Mouse (Mus musculus) CH12.LX (cell line): ENCODE data around the gene Nsd2.

Source experiments
- CTCF ChIP-seq, 2 experiments: IDR thresholded peaks in 1 of 2; conservative IDR thresholded peaks in 1 of 2; 2 replicates each; pipeline ENCODE4 v1.5.1; 2011 to 2012; ENCODE audit warnings: low read depth in 2 of 2, low read length in 2 of 2, improper control_type of control experiment in 1 of 2, inconsistent platforms in 1 of 2, mild to moderate bottlenecking in 1 of 2, moderate library complexity in 1 of 2
- HCFC1 ChIP-seq: IDR thresholded peaks from 2 replicates; pipeline ENCODE4 v1.6.1; 2012; ENCODE audit warnings: low read depth, mild to moderate bottlenecking, inconsistent platforms, low read length, improper control_type of control experiment
- MXI1 ChIP-seq: IDR thresholded peaks from 2 replicates; pipeline ENCODE4 v1.6.1; 2011; ENCODE audit warnings: mild to moderate bottlenecking, low read depth, low read length, improper control_type of control experiment
- POLR2A ChIP-seq: IDR thresholded peaks from 2 replicates; pipeline ENCODE4 v1.6.1; 2011; ENCODE audit warnings: low read depth, mild to moderate bottlenecking, improper control_type of control experiment, low read length
- SIN3A ChIP-seq: IDR thresholded peaks from 2 replicates; pipeline ENCODE4 v1.6.1; 2012; ENCODE audit warnings: low read length, improper control_type of control experiment, inconsistent platforms
- TCF12 ChIP-seq: IDR thresholded peaks from 2 replicates; pipeline ENCODE4 v1.6.1; 2014; ENCODE audit warnings: low read depth, mild to moderate bottlenecking, inconsistent platforms, low read length, improper control_type of control experiment
- USF2 ChIP-seq: conservative IDR thresholded peaks from 2 replicates; pipeline ENCODE4 v1.6.1; 2011; ENCODE audit warnings: low read depth, low read length, improper control_type of control experiment
- ZKSCAN1 ChIP-seq: IDR thresholded peaks from 2 replicates; pipeline ENCODE4 v1.6.1; 2012; ENCODE audit warnings: low read depth, inconsistent platforms, low read length, improper control_type of control experiment, borderline replicate concordance
- ZNF384 ChIP-seq: IDR thresholded peaks from 2 replicates; pipeline ENCODE4 v1.6.1; 2012; ENCODE audit warnings: low read depth, low read length, improper control_type of control experiment, inconsistent platforms

DNA sequence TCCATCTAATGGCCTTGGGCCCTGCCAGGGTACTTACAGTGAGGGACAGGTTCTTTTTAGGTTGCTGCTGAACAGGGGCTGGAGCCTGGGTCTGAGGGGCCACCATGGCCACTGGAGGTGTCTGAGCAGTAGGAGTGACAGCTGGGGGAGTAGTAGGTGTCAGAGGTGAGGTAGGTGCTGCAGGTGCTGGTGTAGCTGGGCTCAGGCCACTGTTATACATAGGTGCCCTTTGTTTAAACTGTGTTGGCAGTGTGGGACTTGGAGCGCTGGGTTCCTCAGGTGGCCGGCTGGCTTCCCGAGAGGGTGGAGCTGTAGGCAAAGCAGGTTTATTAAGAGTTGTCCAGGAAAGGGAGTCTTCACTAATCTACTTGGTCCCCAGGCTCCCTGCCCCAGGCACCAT, 78.7 kb downstream of the Nsd2 start:
- TF ChIP-seq CTCF (conservative IDR thresholded peaks at IDR 0.05 in 1 of 2, IDR thresholded peaks at IDR 0.05 in 1 of 2; ENCODE audit: low read depth in 2 of 2, low read length in 2 of 2), result no peak
- no peak for TF ChIP-seq SIN3A
- no peak for TF ChIP-seq HCFC1
- no peak for TF ChIP-seq USF2
- no peak for TF ChIP-seq MXI1
- TF ChIP-seq ZKSCAN1, result no peak
- TF ChIP-seq POLR2A, result no peak
- TF ChIP-seq TCF12, result no peak
- no peak for TF ChIP-seq ZNF384
